Mouse (Mus musculus) thymus, postnatal 0 days (tissue): Measurements from ENCODE around the gene Polr3g. TPM values are rescaled to one million over a fixed set of nuclear protein-coding genes. Genes with fewer than 3 reads are reported as not detected.
"Not testable (repeated sequence)": the region's sequence is repeated elsewhere in the genome, so short reads cannot be mapped to it uniquely, and the experiment has no call there.

Experiments
- DNase-seq: peaks from one replicate; pipeline ENCODE4 v3.0.0-alpha.2; 2015; ENCODE audit warnings: low spot score
- polyA plus RNA-seq: library from polyadenylated mRNA; unstranded; fragments of >200 nt; fragmentation: Nextera tagmentation; extraction: Ambion mirVana; gene quantifications from 2 replicates; pipeline ENCODE4 v1.2.1, GENCODE M21; 2015

Polr3g gene
- polyA plus RNA-seq, 1 experiment from 2014 or later: 12.8 TPM

DNA sequence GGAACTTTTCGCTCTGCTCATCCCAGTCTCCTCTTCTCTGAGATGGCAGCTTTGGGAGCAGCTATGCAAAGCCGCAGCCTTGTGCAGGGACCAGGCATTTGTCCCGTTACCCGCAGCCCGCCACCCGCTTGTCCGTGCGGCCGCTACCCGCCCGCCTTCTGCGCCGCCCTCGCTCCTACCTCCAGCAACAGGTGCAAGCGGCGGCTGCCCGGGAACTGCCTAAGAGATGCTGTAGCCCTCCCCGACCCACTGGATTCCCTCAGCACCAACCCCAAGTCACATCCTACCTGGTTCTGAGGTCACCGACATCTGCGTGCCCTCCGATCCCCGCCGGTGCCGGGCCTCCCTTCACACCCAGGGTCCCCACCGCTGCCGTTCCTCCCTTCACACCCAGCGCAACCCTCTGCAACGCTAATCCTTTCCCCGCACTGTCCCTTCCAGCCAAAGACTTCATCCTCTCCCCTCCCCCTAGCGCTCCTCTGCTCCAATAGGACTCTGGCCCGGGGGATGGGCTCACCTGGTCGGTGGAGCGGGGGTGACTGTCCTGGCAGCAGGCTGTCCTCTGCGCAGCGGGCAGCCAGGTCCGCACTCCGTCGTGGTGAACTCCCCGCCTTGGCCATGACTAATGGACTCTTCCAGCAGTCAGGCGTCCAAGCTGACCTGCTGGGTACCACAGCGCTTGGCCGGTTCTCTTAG lies 77.9 kb downstream of the Polr3g start, which contains the start of gene Adgrv1:
Gene Adgrv1 (minus strand): TSS at position 435 of the 696 bp plus-strand sequence.
- DNase-seq: no peak

DNA sequence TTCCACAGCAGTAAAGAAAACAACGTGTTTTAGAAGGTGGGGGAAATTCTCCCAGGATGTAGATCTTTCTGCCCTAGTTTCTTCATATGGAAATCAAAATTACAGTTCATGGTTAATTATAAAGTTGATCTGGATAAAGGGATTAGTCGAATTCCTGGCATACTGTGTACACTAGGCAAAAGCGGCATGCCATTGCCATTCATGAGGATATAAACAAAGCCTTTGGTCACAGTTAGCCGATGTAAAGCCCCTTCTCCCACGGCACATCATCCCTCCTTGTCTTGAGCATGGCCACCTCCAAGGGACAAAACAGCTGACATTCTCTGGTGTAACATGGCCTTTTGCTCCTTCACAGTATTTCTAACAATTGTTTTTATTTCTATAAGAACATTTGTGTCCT lies 80.2 kb downstream of the Polr3g start:
- DNase-seq: no peak

DNA sequence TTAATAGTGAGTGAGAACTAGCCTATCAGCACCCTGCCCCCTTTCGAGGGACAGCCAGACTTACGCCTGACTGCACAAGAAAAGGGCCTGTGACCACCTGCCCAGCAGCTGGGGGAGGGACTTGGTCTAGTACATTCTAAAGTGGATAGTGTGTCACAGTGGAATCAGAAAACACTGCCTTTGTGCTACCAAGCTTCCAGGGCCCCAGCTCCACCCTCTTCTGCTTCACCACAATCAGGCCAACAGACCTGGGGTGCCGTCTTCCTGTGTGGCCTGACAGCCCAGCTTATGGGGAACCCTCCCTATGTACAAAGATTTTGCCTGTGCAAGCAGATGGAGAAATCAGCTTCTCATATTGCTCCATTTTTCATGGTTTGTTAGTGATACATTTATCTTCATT lies 81.4 kb downstream of the Polr3g start:
- no peak for DNase-seq

DNA sequence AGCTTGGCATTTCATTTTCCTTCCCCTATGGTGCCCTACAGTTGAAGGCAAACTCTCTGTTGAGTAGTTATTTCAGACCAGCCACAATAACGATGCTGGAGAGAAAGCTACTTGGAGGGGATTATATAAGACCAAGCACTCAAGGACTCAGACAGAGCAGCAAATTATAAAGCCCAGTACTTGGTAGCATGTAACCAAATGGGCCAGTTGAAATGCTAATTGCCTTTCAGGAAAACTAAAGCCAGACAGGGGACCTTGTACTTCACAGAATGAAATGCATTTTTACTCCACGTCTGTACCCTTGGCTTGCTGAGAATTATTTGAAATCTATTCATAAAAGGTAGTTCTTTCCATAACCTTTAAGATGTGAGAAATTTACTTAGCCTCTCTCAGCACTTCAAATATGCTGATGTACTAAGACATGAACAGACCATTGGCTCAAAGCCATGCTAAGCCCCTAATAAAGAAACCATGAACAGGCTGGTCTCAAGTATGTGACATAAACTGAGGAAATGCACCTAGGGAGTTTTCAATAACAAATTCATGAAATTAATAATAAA lies 82.1 kb downstream of the Polr3g start:
- no peak for DNase-seq

DNA sequence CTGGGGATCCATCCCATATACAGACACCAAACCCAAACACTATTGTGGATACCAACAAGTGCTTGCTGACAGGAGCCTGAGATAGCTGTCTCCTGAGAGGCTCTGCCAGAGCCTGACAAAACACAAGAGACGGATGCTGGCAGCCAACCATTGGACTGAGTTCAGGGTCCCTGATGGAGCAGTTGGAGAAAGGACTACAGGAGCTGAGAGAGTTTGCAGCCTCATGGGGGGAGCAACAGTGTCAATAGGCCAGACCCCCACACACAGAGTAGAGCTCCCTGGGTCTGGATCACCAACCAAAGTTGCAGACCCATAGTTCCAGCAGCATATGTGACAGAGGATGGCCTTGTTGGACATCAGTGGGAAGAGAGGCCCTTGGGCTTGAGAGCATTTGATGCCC lies 83.0 kb downstream of the Polr3g start:
- not testable (repeated sequence) for DNase-seq

Other genes starting within 250 kb of the Polr3g start
- gene Adgrv1, start 77.9 kb downstream of the Polr3g start, polyA plus RNA-seq: 0.55 and 0.57 TPM in 2 replicates
- 18.9 and 20.9 TPM in 2 replicates for gene Lysmd3, start 53.4 kb downstream of the Polr3g start, polyA plus RNA-seq
- 10.1 and 11.9 TPM in 2 replicates for gene Mblac2, start 328 bp upstream of the Polr3g start, polyA plus RNA-seq
- gene Cetn3, start 72.1 kb upstream of the Polr3g start, polyA plus RNA-seq: 247 and 255 TPM in 2 replicates